Mouse (Mus musculus) heart, postnatal 25 days (tissue): ENCODE data around the gene Vmo1. TPM values are rescaled to one million over a fixed set of nuclear protein-coding genes. Genes with fewer than 3 reads are reported as not detected.
"Not testable (repeated sequence)": the region's sequence is repeated elsewhere in the genome, so short reads cannot be mapped to it uniquely, and the experiment has no call there.

Experiments
- DNase-seq: peaks from one replicate; pipeline ENCODE4 v3.0.0; 2022; ENCODE audit warnings: low spot score
- intact Hi-C: fragments of 180-260 bp; cut with DNase I; formaldehyde crosslinking; loops from one replicate; pipeline ENCODE4 v1.15.1; 2025
- total RNA-seq, 2 experiments: library from RNA; stranded (reverse); gene quantifications; 2 replicates each; pipeline ENCODE4 v1.2.3; 2021

Vmo1 gene
- total RNA-seq, 2 experiments from 2014 or later: not detected

GRCm38 (mm10) chr11:70524782-70525181 is 10.4 kb upstream of the Vmo1 start:
- no peak for DNase-seq
- intact Hi-C loops: no loop called here

- intact Hi-C loops, DNase-seq: not testable (repeated sequence)
Measured at GRCm38 (mm10) chr11:70523306-70523989, 9.0 kb upstream of the Vmo1 start.

GRCm38 (mm10) chr11:70520178-70520769 is 5.9 kb upstream of the Vmo1 start:
- peak; percentile 34 for DNase-seq
- intact Hi-C loops: no loop called here

- intact Hi-C loops: loop anchor here (5.0 kb wide), 1 partner anchor 108 kb away; no protein-coding TSS in a partner anchor
- no peak for DNase-seq
Measured at GRCm38 (mm10) chr11:70518923-70519322, 4.5 kb upstream of the Vmo1 start, which contains the start of gene Gltpd2. Gene Gltpd2, plus strand, starts transcription at chr11:70519196.

GRCm38 (mm10) chr11:70518436-70518835 is 4.0 kb upstream of the Vmo1 start:
- DNase-seq: no peak
- intact Hi-C loops: loop anchor here (5.0 kb wide), 1 partner anchor 109 kb away; no protein-coding TSS in a partner anchor

GRCm38 (mm10) chr11:70516352-70516751 is 1.9 kb upstream of the Vmo1 start:
- intact Hi-C loops: loop anchor here (1.0 to 5.0 kb wide), 3 partner anchors 89 to 238 kb away; no protein-coding TSS in a partner anchor
- no peak for DNase-seq

GRCm38 (mm10) chr11:70513520-70513919 is 896 bp downstream of the Vmo1 start:
- intact Hi-C loops: no loop called here
- peak; percentile 44 for DNase-seq

- no peak for DNase-seq
- intact Hi-C loops: no loop called here
Measured at GRCm38 (mm10) chr11:70512709-70513342, 1.6 kb downstream of the Vmo1 start.

GRCm38 (mm10) chr11:70511825-70512224 is 2.6 kb downstream of the Vmo1 start:
- no peak for DNase-seq
- intact Hi-C loops: no loop called here

- intact Hi-C loops: no loop called here
- no peak for DNase-seq
Measured at GRCm38 (mm10) chr11:70511242-70511641, 3.2 kb downstream of the Vmo1 start.

GRCm38 (mm10) chr11:70509753-70510564 is 4.5 kb downstream of the Vmo1 start:
- DNase-seq: no peak

GRCm38 (mm10) chr11:70506962-70507515 is 7.4 kb downstream of the Vmo1 start:
- intact Hi-C loops: loop anchor here (1.0 to 2.0 kb wide), 3 partner anchors 54 to 93 kb away; no protein-coding TSS in a partner anchor
- no peak for DNase-seq

More at GRCm38 (mm10) chr11:70509753-70510564, 4.5 kb downstream of the Vmo1 start:
- intact Hi-C loops: no loop called here

- peak; percentile 38 for DNase-seq
- intact Hi-C loops: loop anchor here (1.0 to 2.0 kb wide), 3 partner anchors 54 to 92 kb away; no protein-coding TSS in a partner anchor
Measured at GRCm38 (mm10) chr11:70506385-70506784, 8.0 kb downstream of the Vmo1 start.

- DNase-seq: no peak
- intact Hi-C loops: no loop called here
Measured at GRCm38 (mm10) chr11:70504970-70505369, 9.4 kb downstream of the Vmo1 start, which contains the start of gene Tm4sf5. Gene Tm4sf5, plus strand, starts transcription at chr11:70505244.

GRCm38 (mm10) chr11:70502018-70502417 is 12.4 kb downstream of the Vmo1 start:
- intact Hi-C loops: no loop called here
- no peak for DNase-seq

- no peak for DNase-seq
- intact Hi-C loops: loop anchor here (2.0 kb wide), 1 partner anchor 42 kb away; the partner anchor contains the start of genes Cxcl16 and Zmynd15
Measured at GRCm38 (mm10) chr11:70500476-70500812, 14.0 kb downstream of the Vmo1 start.

GRCm38 (mm10) chr11:70499566-70500475 is 14.6 kb downstream of the Vmo1 start:
- intact Hi-C loops: loop anchor here (2.0 kb wide), 1 partner anchor 41 kb away; the partner anchor contains the start of genes Cxcl16 and Zmynd15

GRCm38 (mm10) chr11:70489684-70490083 is 24.7 kb downstream of the Vmo1 start:
- no peak for DNase-seq

More at GRCm38 (mm10) chr11:70499566-70500475, 14.6 kb downstream of the Vmo1 start:
- DNase-seq: no peak

More at GRCm38 (mm10) chr11:70489684-70490083, 24.7 kb downstream of the Vmo1 start:
- intact Hi-C loops: no loop called here
